Mouse (Mus musculus) intestine, postnatal 0 days (tissue): ENCODE results near the gene Tmpo. TPM values are rescaled to one million over a fixed set of nuclear protein-coding genes. Genes with fewer than 3 reads are reported as not detected.

Source experiments
- ATAC-seq: fragments of 200-750 bp; cut with Nextera tagmentation; 2 replicates; pipeline ENCODE4 v1.8.0; 2017; ENCODE audit warnings: mild to moderate bottlenecking, moderate TSS enrichment, moderate library complexity
- H3K27ac ChIP-seq: fragments of 300-500 bp; sonication (generic); 2 replicates; pipeline ENCODE4 v1.5.1; 2014; ENCODE audit warnings: mild to moderate bottlenecking, low read depth, low read length, moderate library complexity
- H3K27me3 ChIP-seq: fragments of 300-500 bp; sonication (generic); replicated peaks from 2 replicates; pipeline ENCODE4 v1.6.1; 2014; ENCODE audit warnings: low read length, mixed read lengths; ENCODE audit not compliant: control insufficient read depth, insufficient read depth
- H3K36me3 ChIP-seq: fragments of 300-500 bp; sonication (generic); 2 replicates; pipeline ENCODE4 v1.6.1; 2014; ENCODE audit warnings: mild to moderate bottlenecking, moderate library complexity; ENCODE audit not compliant: control insufficient read depth, insufficient read depth
- H3K4me1 ChIP-seq: fragments of 300-500 bp; sonication (generic); replicated peaks from 2 replicates; pipeline ENCODE4 v1.6.1; 2014; ENCODE audit warnings: antibody characterized with exemption, low read length, mixed read lengths; ENCODE audit not compliant: control insufficient read depth, insufficient read depth
- H3K4me2 ChIP-seq: fragments of 300-500 bp; sonication (generic); replicated peaks from 2 replicates; pipeline ENCODE4 v1.6.1; 2014; ENCODE audit warnings: low read depth, mild to moderate bottlenecking, moderate library complexity
- H3K4me3 ChIP-seq: fragments of 300-500 bp; sonication (generic); 2 replicates; pipeline ENCODE4 v1.5.1; 2014; ENCODE audit warnings: low read depth, low read length
- H3K9ac ChIP-seq: fragments of 300-500 bp; sonication (generic); 2 replicates; pipeline ENCODE4 v1.6.1; 2014; ENCODE audit warnings: mild to moderate bottlenecking, low read depth, low read length
- H3K9me3 ChIP-seq: fragments of 300-500 bp; sonication (generic); 2 replicates; pipeline ENCODE4 v1.6.1; 2016; ENCODE audit warnings: mixed run types; ENCODE audit not compliant: control insufficient read depth
- CTCF ChIP-seq: sonication (generic); IDR thresholded peaks from 2 replicates; pipeline ENCODE4 v1.5.1; 2016; ENCODE audit warnings: low read depth, mild to moderate bottlenecking, control low read depth, antibody characterized with exemption, moderate library complexity
- WGBS: fragments of 180-500 bp; shearing (Covaris S2); extraction: QIAGEN DNeasy Blood & Tissue Kit; methylation state at CpG from one replicate; pipeline ENCODE4 v1.1.7; 2014; 5-methylcytosine and 5-hydroxymethylcytosine counted together
- polyA plus RNA-seq: library from polyadenylated mRNA; unstranded; fragments of >200 nt; fragmentation: Nextera tagmentation; extraction: Ambion mirVana; gene quantifications from 2 replicates; pipeline ENCODE4 v1.2.1, GENCODE M21; 2015

Tmpo gene
- polyA plus RNA-seq, 1 experiment from 2014 or later = 59.7 TPM

- no peaks in the 10 kb centered on the region for H3K27me3 ChIP-seq
- peak overlapping the region; percentile 90 for H3K27ac ChIP-seq
- H3K4me3 ChIP-seq = no peak overlapping the region
- no peak overlapping the region for H3K9ac ChIP-seq
- no peak for TF ChIP-seq CTCF
- H3K9me3 ChIP-seq = no peaks in the 10 kb centered on the region
- H3K4me2 ChIP-seq = no peak overlapping the region
- 0 out of 2 replicates have a peak, but pooled peaks cover 2% of the 10 kb centered on the region for H3K4me1 ChIP-seq
- H3K36me3 ChIP-seq = peaks cover 49% of the 10 kb centered on the region
- ATAC-seq = no peak
- WGBS = 68% methylated on average over 6 of the region's 6 CpGs
Observed at GRCm38 (mm10) chr10:91156338-91156737, 24.8 kb downstream of the Tmpo start.

DNA sequence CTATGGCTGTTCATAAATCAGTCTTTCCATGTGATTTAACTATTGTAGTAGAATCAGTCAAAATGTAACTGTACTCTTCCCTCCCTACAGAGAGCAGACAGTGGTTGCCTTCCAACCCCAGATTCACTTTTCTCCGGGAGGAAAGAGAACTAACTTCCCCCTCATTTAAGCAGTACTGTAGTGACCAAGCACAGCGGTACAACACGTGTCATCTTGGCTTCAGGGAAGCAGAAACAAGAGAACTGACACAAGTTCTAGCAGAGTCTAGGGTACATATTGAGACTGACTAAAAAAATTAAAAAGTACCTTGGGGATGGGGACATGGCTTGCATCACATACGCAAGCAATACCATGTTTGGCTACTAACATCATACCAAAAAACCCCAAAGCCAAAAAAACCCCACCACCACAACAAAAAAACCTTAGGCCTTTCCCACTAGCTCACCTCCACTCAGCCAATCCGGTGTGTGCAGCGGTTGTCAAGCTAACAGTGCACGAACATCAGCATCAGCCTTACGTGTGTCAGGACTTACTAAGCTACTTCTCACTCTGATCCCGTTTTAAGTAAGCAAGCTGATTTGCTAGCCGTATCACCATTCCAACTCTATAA, 27.1 kb downstream of the Tmpo start:
- WGBS = 85% methylated on average over 10 of the region's 10 CpGs
- peaks cover 56% of the 10 kb centered on the region for H3K36me3 ChIP-seq

DNA sequence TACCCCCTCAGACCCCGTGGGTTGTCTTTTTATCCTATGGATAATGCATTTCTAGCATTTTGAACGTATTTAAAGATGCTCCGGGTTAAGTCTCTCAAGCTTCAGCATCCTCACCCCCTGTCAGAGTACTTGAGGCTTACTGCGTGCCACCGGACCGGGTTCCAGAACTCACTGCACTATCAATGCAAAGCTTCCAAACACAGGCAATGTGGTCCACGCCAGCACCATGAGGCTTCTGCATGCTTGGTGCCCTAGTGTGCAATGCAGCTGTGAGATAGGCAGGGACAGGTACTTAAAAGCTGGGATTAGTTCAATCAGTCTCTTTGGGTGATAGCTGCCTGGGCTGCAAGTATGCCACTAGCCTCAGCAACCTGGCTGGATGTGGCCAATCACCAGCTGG, 35.7 kb downstream of the Tmpo start:
- Histone ChIP-seq H3K9ac (no peak overlapping the region), H3K4me1 (no peaks in the 10 kb centered on the region), H3K4me2 (no peak overlapping the region), H3K27ac (no peak overlapping the region), H3K27me3 (no peaks in the 10 kb centered on the region), H3K36me3 (peaks cover 32% of the 10 kb centered on the region), H3K4me3 (no peak overlapping the region), H3K9me3 (no peaks in the 10 kb centered on the region)
- ATAC-seq = no peak
- 95% methylated on average over 7 of the region's 7 CpGs for WGBS
- no peak for TF ChIP-seq CTCF

More for the DNA sequence above, 27.1 kb downstream of the Tmpo start:
- no peak for TF ChIP-seq CTCF
- no peaks in the 10 kb centered on the region for H3K9me3 ChIP-seq
- no peaks in the 10 kb centered on the region for H3K27me3 ChIP-seq
- no peak overlapping the region for H3K4me2 ChIP-seq
- H3K4me1 ChIP-seq = 0 out of 2 replicates have a peak, but pooled peaks cover 2% of the 10 kb centered on the region
- no peak overlapping the region for H3K4me3 ChIP-seq
- no peak for ATAC-seq
- no peak overlapping the region for H3K9ac ChIP-seq
- H3K27ac ChIP-seq = no peak overlapping the region

DNA sequence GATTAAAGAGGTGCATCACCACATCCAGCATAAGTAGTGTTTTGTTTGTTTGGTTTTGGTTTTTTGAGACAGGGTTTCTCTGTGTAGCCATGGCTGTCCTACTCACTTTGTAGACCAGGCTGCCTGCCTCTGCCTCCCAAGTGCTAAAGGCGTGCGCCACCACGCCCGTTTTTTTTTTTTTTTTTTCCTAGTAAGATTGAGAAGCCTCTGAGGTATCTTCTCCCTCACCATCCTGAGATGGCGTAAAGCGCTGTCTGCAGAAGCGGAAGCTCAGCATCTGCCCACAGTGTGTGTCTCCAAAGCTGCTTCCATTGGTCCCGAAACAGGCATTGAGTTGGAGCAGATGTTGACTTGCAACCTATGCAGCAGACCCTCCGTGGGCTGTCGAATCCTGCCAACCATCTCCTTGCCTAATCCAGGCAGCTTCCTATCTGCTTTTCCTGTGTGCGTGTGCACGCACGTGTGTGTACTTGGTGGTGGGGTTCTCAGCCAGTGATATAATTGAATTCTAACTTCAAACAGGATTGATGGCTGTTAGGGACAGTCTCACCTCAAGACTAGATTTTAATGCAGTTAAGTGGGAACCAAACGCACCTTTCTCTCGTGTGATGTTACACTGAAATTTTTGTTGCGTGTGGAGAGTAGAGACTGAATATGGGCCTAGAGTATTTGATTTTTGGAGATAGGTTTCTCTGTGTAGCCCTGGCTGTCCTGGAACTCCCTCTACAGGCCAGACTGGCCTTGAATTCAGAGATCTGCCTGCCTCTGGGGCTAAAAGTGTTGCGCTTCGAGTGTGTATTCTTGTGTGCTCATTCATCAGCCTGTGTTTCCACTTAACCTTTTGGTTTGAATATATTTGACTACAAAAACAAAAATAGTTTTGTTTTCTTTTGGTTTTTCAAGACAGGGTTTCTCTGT, 37.5 kb downstream of the Tmpo start:
- Histone ChIP-seq H3K9me3 (no peaks in the 10 kb centered on the region), H3K4me2 (no peak overlapping the region), H3K4me1 (no peaks in the 10 kb centered on the region), H3K9ac (no peak overlapping the region), H3K4me3 (no peak overlapping the region), H3K27ac (no peak overlapping the region), H3K27me3 (no peaks in the 10 kb centered on the region), H3K36me3 (peaks cover 18% of the 10 kb centered on the region; the same call in 1 of the 2 replicates)
- TF ChIP-seq CTCF = peak; percentile 48
- no peak for ATAC-seq
- WGBS = 58% methylated on average over 18 of the region's 18 CpGs

GRCm38 (mm10) chr10:91142654-91143191, 38.4 kb downstream of the Tmpo start:
- Histone ChIP-seq H3K27ac (no peak overlapping the region), H3K9me3 (no peaks in the 10 kb centered on the region), H3K9ac (no peak overlapping the region), H3K27me3 (no peaks in the 10 kb centered on the region), H3K4me2 (no peak overlapping the region), H3K4me3 (no peak overlapping the region), H3K36me3 (peaks cover 17% of the 10 kb centered on the region; the same call in 1 of the 2 replicates), H3K4me1 (no peaks in the 10 kb centered on the region)
- TF ChIP-seq CTCF = peak; percentile 32; the same call in 1 of the 2 replicates
- 0 out of 2 replicates have a peak, but pooled peaks have one; percentile 35 for ATAC-seq
- WGBS = 66% methylated on average over 10 of the region's 10 CpGs

DNA sequence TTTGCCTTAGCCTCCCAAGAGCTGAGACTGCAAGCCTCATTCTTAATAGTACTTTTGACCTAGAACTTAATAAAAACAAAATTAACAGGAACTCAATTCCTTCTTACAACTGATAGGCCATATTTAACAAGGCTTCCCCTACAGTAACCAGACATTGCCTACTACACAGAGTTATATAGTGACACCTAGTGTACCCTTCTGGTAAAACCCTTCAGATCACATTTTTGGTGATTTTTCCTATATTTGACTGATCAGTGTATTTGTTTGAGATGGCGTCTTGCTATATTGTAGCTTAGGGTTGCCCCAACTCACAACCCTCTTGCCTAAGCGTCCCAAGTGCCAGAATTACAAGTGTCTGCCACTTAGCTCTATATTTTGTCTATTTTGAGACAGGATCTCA, 39.6 kb downstream of the Tmpo start:
- Histone ChIP-seq H3K36me3 (peaks cover 13% of the 10 kb centered on the region; the same call in 1 of the 2 replicates), H3K27me3 (no peaks in the 10 kb centered on the region), H3K4me1 (no peaks in the 10 kb centered on the region), H3K27ac (no peak overlapping the region), H3K4me3 (no peak overlapping the region), H3K9me3 (no peaks in the 10 kb centered on the region), H3K9ac (no peak overlapping the region), H3K4me2 (no peak overlapping the region)
- peak; percentile 87 for TF ChIP-seq CTCF
- ATAC-seq = no peak
- WGBS = 31% methylated on average over 2 of the region's 2 CpGs
